Mouse (Mus musculus) kidney, adult 8-10 months (tissue): ENCODE results near the gene Ado.

Experiments used
- DNase-seq, 2 experiments: peaks; one replicate each; pipeline ENCODE4 v3.0.0; 2022

The Ado gene

GRCm38 (mm10) chr10:67535972-67536371 is 12.8 kb downstream of the Ado start:
- DNase-seq = peak; percentile 63 to 77

- DNase-seq = no peak
Observed at GRCm38 (mm10) chr10:67535256-67535655, 13.5 kb downstream of the Ado start, which contains the start of gene Egr2. Gene Egr2, plus strand, starts transcription at chr10:67535475.

- no peak for DNase-seq
Observed at GRCm38 (mm10) chr10:67529769-67530168, 19.0 kb downstream of the Ado start.

- DNase-seq = no peak
Observed at GRCm38 (mm10) chr10:67526435-67526834, 22.3 kb downstream of the Ado start.

GRCm38 (mm10) chr10:67524694-67525093 is 24.1 kb downstream of the Ado start:
- no peak for DNase-seq

GRCm38 (mm10) chr10:67524130-67524529 is 24.6 kb downstream of the Ado start:
- no peak for DNase-seq

- no peak for DNase-seq
Observed at GRCm38 (mm10) chr10:67518733-67519132, 30.0 kb downstream of the Ado start.

GRCm38 (mm10) chr10:67512871-67513270 is 35.9 kb downstream of the Ado start:
- DNase-seq = no peak

- no peak for DNase-seq
Observed at GRCm38 (mm10) chr10:67512211-67512610, 36.5 kb downstream of the Ado start.

GRCm38 (mm10) chr10:67505248-67505647 is 43.5 kb downstream of the Ado start:
- no peak for DNase-seq

GRCm38 (mm10) chr10:67504046-67504445 is 44.7 kb downstream of the Ado start:
- no peak for DNase-seq

- no peak for DNase-seq
Observed at GRCm38 (mm10) chr10:67503320-67503995, 45.3 kb downstream of the Ado start.

- DNase-seq = no peak
Observed at GRCm38 (mm10) chr10:67497951-67498350, 50.8 kb downstream of the Ado start.

- no peak for DNase-seq
Observed at GRCm38 (mm10) chr10:67497144-67497892, 51.4 kb downstream of the Ado start.
